Mouse (Mus musculus) kidney, postnatal 0 days (tissue): ENCODE measurements around the gene Ess2. TPM values are rescaled to one million over a fixed set of nuclear protein-coding genes. Genes with fewer than 3 reads are reported as not detected.
A peak's percentile ranks its signal among the peaks of the same experiment; 100 is the strongest.

Experiments used
- ATAC-seq: fragments of 200-750 bp; cut with Nextera tagmentation; replicated peaks from 2 replicates; pipeline ENCODE4 v1.8.0; 2017; ENCODE audit warnings: low read depth, moderate number of reproducible peaks, moderate TSS enrichment, moderate library complexity; ENCODE audit not compliant: low FRiP score
- DNase-seq: peaks from one replicate; pipeline ENCODE4 v3.0.0-alpha.2; 2016; ENCODE audit warnings: low spot score
- H3K27ac ChIP-seq: fragments of 300-500 bp; sonication (generic); 2 replicates; pipeline ENCODE4 v1.5.1; 2014; ENCODE audit warnings: mild to moderate bottlenecking
- H3K27me3 ChIP-seq: fragments of 300-500 bp; sonication (generic); 2 replicates; pipeline ENCODE4 v1.6.1; 2014; ENCODE audit warnings: low read length, mixed read lengths; ENCODE audit not compliant: insufficient read depth
- H3K36me3 ChIP-seq: fragments of 300-500 bp; sonication (generic); 2 replicates; pipeline ENCODE4 v1.6.1; 2014; ENCODE audit warnings: low read length, mixed read lengths; ENCODE audit not compliant: insufficient read depth
- H3K4me1 ChIP-seq: fragments of 300-500 bp; sonication (generic); replicated peaks from 2 replicates; pipeline ENCODE4 v1.6.1; 2014; ENCODE audit warnings: antibody characterized with exemption, low read length, mixed read lengths; ENCODE audit not compliant: insufficient read depth
- H3K4me2 ChIP-seq: fragments of 300-500 bp; sonication (generic); 2 replicates; pipeline ENCODE4 v1.6.1; 2014; ENCODE audit warnings: mild to moderate bottlenecking, low read length, moderate library complexity, mixed read lengths
- H3K4me3 ChIP-seq: fragments of 300-500 bp; sonication (generic); replicated peaks from 2 replicates; pipeline ENCODE4 v1.5.1; 2014; ENCODE audit warnings: low read depth, low read length
- H3K9ac ChIP-seq: fragments of 300-500 bp; sonication (generic); 2 replicates; pipeline ENCODE4 v1.6.1; 2014; ENCODE audit warnings: low read depth, low read length
- H3K9me3 ChIP-seq: fragments of 300-500 bp; sonication (generic); replicated peaks from 2 replicates; pipeline ENCODE4 v1.6.1; 2016; ENCODE audit warnings: low read length, inconsistent platforms, mixed read lengths
- CTCF ChIP-seq: IDR thresholded peaks from 2 replicates; pipeline ENCODE4 v1.5.1; 2016; ENCODE audit warnings: antibody characterized with exemption, low read depth, mild to moderate bottlenecking, moderate library complexity
- WGBS: fragments of 180-500 bp; shearing (Covaris S2); extraction: QIAGEN DNeasy Blood & Tissue Kit; methylation state at CpG from one replicate; pipeline ENCODE4 v1.1.7; 2014; 5-methylcytosine and 5-hydroxymethylcytosine counted together
- polyA plus RNA-seq: library from polyadenylated mRNA; unstranded; fragments of >200 nt; fragmentation: Nextera tagmentation; extraction: Ambion mirVana; gene quantifications from 2 replicates; pipeline ENCODE4 v1.2.1, GENCODE M21; 2015

Ess2 gene
- polyA plus RNA-seq, 1 experiment from 2014 or later: 27.6 TPM

- no peaks in the 10 kb centered on the region for H3K9me3 ChIP-seq
- 0 out of 2 replicates have a peak, but pooled peaks cover 10% of the 10 kb centered on the region for H3K4me1 ChIP-seq
- peak overlapping the region; percentile 83 for H3K4me2 ChIP-seq
- ATAC-seq (no peak), DNase-seq (no peak)
- H3K27me3 ChIP-seq: no peaks in the 10 kb centered on the region
- WGBS: 37% methylated on average over 2 of the region's 2 CpGs
- peak overlapping the region; percentile 93 for H3K9ac ChIP-seq
- peak overlapping the region; percentile 93 for H3K4me3 ChIP-seq
- no peak for TF ChIP-seq CTCF
- H3K27ac ChIP-seq: 0 out of 2 replicates have a peak overlapping the region, but pooled peaks have one; percentile 97
- H3K36me3 ChIP-seq: no peaks in the 10 kb centered on the region
These were observed 20.8 kb downstream of the Ess2 start for GRCm38 (mm10) chr16:17890342-17890727.

GRCm38 (mm10) chr16:17889689-17890341 lies 21.3 kb downstream of the Ess2 start:
- H3K4me3 ChIP-seq: peak overlapping the region; percentile 93; the same call in 1 of the 2 replicates
- H3K36me3 ChIP-seq: no peaks in the 10 kb centered on the region
- ATAC-seq: no peak
- H3K9me3 ChIP-seq: no peaks in the 10 kb centered on the region
- DNase-seq: no peak
- H3K27ac ChIP-seq: no peak overlapping the region
- H3K9ac ChIP-seq: peak overlapping the region; percentile 93; the same call in 1 of the 2 replicates
- no peaks in the 10 kb centered on the region for H3K27me3 ChIP-seq
- TF ChIP-seq CTCF: no peak
- 0 out of 2 replicates have a peak, but pooled peaks cover 10% of the 10 kb centered on the region for H3K4me1 ChIP-seq
- 81% methylated on average over 6 of the region's 6 CpGs for WGBS
- peak overlapping the region; percentile 83 for H3K4me2 ChIP-seq

- no peaks in the 10 kb centered on the region for H3K27me3 ChIP-seq
- H3K4me2 ChIP-seq: no peak overlapping the region
- H3K9ac ChIP-seq: no peak overlapping the region
- H3K36me3 ChIP-seq: 0 out of 2 replicates have a peak, but pooled peaks cover 2% of the 10 kb centered on the region
- no peaks in the 10 kb centered on the region for H3K9me3 ChIP-seq
- DNase-seq (no peak), ATAC-seq (no peak)
- H3K4me1 ChIP-seq: no peaks in the 10 kb centered on the region
- TF ChIP-seq CTCF: no peak
- no peak overlapping the region for H3K4me3 ChIP-seq
- WGBS: 63% methylated on average over 6 of the region's 6 CpGs
- no peak overlapping the region for H3K27ac ChIP-seq
These were observed 27.0 kb downstream of the Ess2 start for GRCm38 (mm10) chr16:17884116-17884515.

GRCm38 (mm10) chr16:17882196-17882595 lies 29.0 kb downstream of the Ess2 start:
- Histone ChIP-seq H3K9me3 (no peaks in the 10 kb centered on the region), H3K27ac (no peak overlapping the region), H3K4me1 (no peaks in the 10 kb centered on the region), H3K36me3 (0 out of 2 replicates have a peak, but pooled peaks cover 2% of the 10 kb centered on the region), H3K4me3 (no peak overlapping the region), H3K27me3 (no peaks in the 10 kb centered on the region), H3K4me2 (no peak overlapping the region), H3K9ac (no peak overlapping the region)
- no peak for TF ChIP-seq CTCF
- ATAC-seq (no peak), DNase-seq (no peak)

GRCm38 (mm10) chr16:17879571-17879970 lies 31.6 kb downstream of the Ess2 start:
- 94% methylated on average over 4 of the region's 4 CpGs for WGBS

GRCm38 (mm10) chr16:17876096-17876495 lies 35.1 kb downstream of the Ess2 start:
- whole genome bisulfite sequencing: 95% methylated on average over 1 of the region's 1 CpGs
- Histone ChIP-seq H3K4me2 (no peak overlapping the region), H3K9ac (no peak overlapping the region), H3K4me3 (no peak overlapping the region), H3K27ac (no peak overlapping the region), H3K36me3 (0 out of 2 replicates have a peak, but pooled peaks cover 11% of the 10 kb centered on the region), H3K4me1 (no peaks in the 10 kb centered on the region), H3K9me3 (no peaks in the 10 kb centered on the region), H3K27me3 (no peaks in the 10 kb centered on the region)
- no peak for TF ChIP-seq CTCF
- ATAC-seq: no peak
- DNase-seq: no peak

More at GRCm38 (mm10) chr16:17879571-17879970, 31.6 kb downstream of the Ess2 start:
- Histone ChIP-seq H3K4me1 (no peaks in the 10 kb centered on the region), H3K27me3 (no peaks in the 10 kb centered on the region), H3K27ac (no peak overlapping the region), H3K36me3 (0 out of 2 replicates have a peak, but pooled peaks cover 2% of the 10 kb centered on the region), H3K4me3 (no peak overlapping the region), H3K9ac (no peak overlapping the region), H3K4me2 (no peak overlapping the region), H3K9me3 (no peaks in the 10 kb centered on the region)
- ATAC-seq (no peak), DNase-seq (no peak)
- no peak for TF ChIP-seq CTCF

GRCm38 (mm10) chr16:17875174-17875573 lies 36.0 kb downstream of the Ess2 start:
- ATAC-seq (no peak), DNase-seq (no peak)
- H3K4me2 ChIP-seq: no peak overlapping the region
- no peaks in the 10 kb centered on the region for H3K4me1 ChIP-seq
- no peak overlapping the region for H3K27ac ChIP-seq
- no peaks in the 10 kb centered on the region for H3K9me3 ChIP-seq
- no peak overlapping the region for H3K4me3 ChIP-seq
- WGBS: 73% methylated on average over 4 of the region's 4 CpGs
- no peak for TF ChIP-seq CTCF
- H3K9ac ChIP-seq: no peak overlapping the region
- H3K36me3 ChIP-seq: peaks cover 18% of the 10 kb centered on the region; the same call in 1 of the 2 replicates
- H3K27me3 ChIP-seq: no peaks in the 10 kb centered on the region
